In the genomic region with DNA sequence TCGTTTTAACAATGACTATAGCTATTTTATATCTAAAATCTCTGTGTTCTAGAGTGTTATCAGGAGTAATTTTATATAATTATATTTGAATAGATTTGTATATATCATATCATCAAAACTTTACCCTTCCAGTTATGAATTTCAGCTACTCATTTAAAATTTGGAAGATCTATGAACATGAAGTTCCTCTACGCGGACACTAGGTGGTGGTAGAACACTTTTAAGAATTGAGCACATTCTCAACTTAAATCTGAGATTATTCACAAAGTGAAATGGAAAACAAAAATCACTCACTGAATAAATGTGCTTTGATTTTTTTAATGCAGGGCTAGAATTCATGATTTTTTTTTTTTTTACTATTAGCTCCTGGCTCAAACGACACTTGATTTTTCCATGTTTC, we compare ENCODE assay signal across 11 mouse cellular contexts.
DNase-seq lines count a peak whose midpoint lies in the region; ATAC-seq and TF ChIP-seq lines count a peak whose summit lies in the region.
"Had no signal": no experiment of that assay in that cellular context is flagged by ENCODE, and none has a peak within 500 bp of the region (broad histone marks: within the 10 kb centered on the region; RNA-seq: fewer than 3 reads in every experiment).

No protein-coding gene starts in this region.

- ATAC-seq in forebrain, embryonic 11.5 days (replicated peaks; ENCODE audit: low FRiP score) = peak; percentile 18; the same call in 1 of the 2 replicates
- ATAC-seq in forebrain, embryonic 15.5 days (replicated peaks) = no peak
- no peak for ATAC-seq in lung, embryonic 14.5 days (ENCODE audit: insufficient read depth)

- H3K4me2 ChIP-seq in forebrain, embryonic 11.5 days (ENCODE audit: low read depth, low read length, severe bottlenecking) = no peak overlapping the region
- H3K4me2 ChIP-seq in forebrain, embryonic 15.5 days (replicated peaks) = no peak overlapping the region
- no peak overlapping the region for H3K4me2 ChIP-seq in lung, embryonic 14.5 days
- H3K4me2 ChIP-seq: hindbrain, embryonic 15.5 days had no signal

- H3K4me1 ChIP-seq in forebrain, embryonic 11.5 days (replicated peaks; ENCODE audit: control insufficient read depth, insufficient read depth, low read length) = no peaks in the 10 kb centered on the region
- H3K4me1 ChIP-seq in forebrain, embryonic 15.5 days = no peaks in the 10 kb centered on the region
- H3K4me1 ChIP-seq in lung, embryonic 14.5 days (ENCODE audit: insufficient read depth) = no peaks in the 10 kb centered on the region
- no peaks in the 10 kb centered on the region for H3K4me1 ChIP-seq in kidney, adult 2 months (ENCODE audit: control insufficient read depth, insufficient read depth, low read length)
- H3K4me1 ChIP-seq: hindbrain, embryonic 15.5 days had no signal

- no peak for TF ChIP-seq POLR2A in kidney, adult 2 months (IDR thresholded peaks at IDR 0.05; ENCODE audit: low read depth, low read length)

- no peak overlapping the region for H3K4me3 ChIP-seq in forebrain, embryonic 11.5 days (ENCODE audit: low read depth, low read length)
- no peak overlapping the region for H3K4me3 ChIP-seq in forebrain, embryonic 15.5 days
- H3K4me3 ChIP-seq in lung, embryonic 14.5 days (ENCODE audit: low read depth, low read length) = no peak overlapping the region
- H3K4me3 ChIP-seq in kidney, adult 2 months (ENCODE audit: insufficient read depth, low read depth, low read length) = no peak overlapping the region
- H3K4me3 ChIP-seq: hindbrain, embryonic 15.5 days had no signal

- peak; percentile 64 for TF ChIP-seq CTCF in lung, embryonic 14.5 days (IDR thresholded peaks at IDR 0.05; ENCODE audit: low read depth)
- TF ChIP-seq CTCF in kidney, adult 2 months (conservative IDR thresholded peaks at IDR 0.05; ENCODE audit: insufficient read depth, insufficient read length, low read depth, low read length) = no peak

- H3K36me3 ChIP-seq in forebrain, embryonic 11.5 days (ENCODE audit: control insufficient read depth, insufficient read depth, low read length) = no peaks in the 10 kb centered on the region
- no peaks in the 10 kb centered on the region for H3K36me3 ChIP-seq in forebrain, embryonic 15.5 days
- no peaks in the 10 kb centered on the region for H3K36me3 ChIP-seq in lung, embryonic 14.5 days (ENCODE audit: insufficient read depth)
- H3K36me3 ChIP-seq in splenic B cell, adult 2 months (ENCODE audit: control insufficient read depth, insufficient read depth, low read length, poor library complexity, severe bottlenecking) = no peaks in the 10 kb centered on the region
- no peaks in the 10 kb centered on the region for H3K36me3 ChIP-seq in kidney, adult 2 months (ENCODE audit: control insufficient read depth, insufficient read depth, low read length)
- H3K36me3 ChIP-seq: hindbrain, embryonic 15.5 days had no signal

- H3K27ac ChIP-seq in forebrain, embryonic 11.5 days (ENCODE audit: low read depth, low read length) = no peak overlapping the region
- no peak overlapping the region for H3K27ac ChIP-seq in forebrain, embryonic 15.5 days (replicated peaks)
- no peak overlapping the region for H3K27ac ChIP-seq in lung, embryonic 14.5 days (ENCODE audit: low read depth)
- H3K27ac ChIP-seq in kidney, adult 2 months (ENCODE audit: insufficient read depth, low read depth, low read length) = no peak overlapping the region
- H3K27ac ChIP-seq: hindbrain, embryonic 15.5 days had no signal

- H3K9me3 ChIP-seq in forebrain, embryonic 11.5 days (ENCODE audit: control insufficient read depth, low read length) = no peaks in the 10 kb centered on the region
- no peaks in the 10 kb centered on the region for H3K9me3 ChIP-seq in forebrain, embryonic 15.5 days
- H3K9me3 ChIP-seq in lung, embryonic 14.5 days (ENCODE audit: low read depth, low read length) = peaks cover 4% of the 10 kb centered on the region; the same call in 1 of the 2 replicates
- H3K9me3 ChIP-seq: hindbrain, embryonic 15.5 days had no signal

- DNase-seq in forebrain, embryonic 11.5 days (ENCODE audit: low spot score) = no peak
- DNase-seq in lung, embryonic 14.5 days = peak; percentile 79
- no peak for DNase-seq in lung, postnatal 4 days
- DNase-seq in brain, embryonic 18.5 days (ENCODE audit: low read depth, low spot score) = peak; percentile 3
- DNase-seq in splenic B cell, adult 2 months (ENCODE audit: low read depth, low spot score) = peak; percentile 24
- no peak for DNase-seq in kidney, adult 2 months
- no peak for DNase-seq in kidney, postnatal 25 days
- DNase-seq: cerebellum, adult 11-12 months; lung, postnatal 10 days had no signal

- WGBS in forebrain, embryonic 11.5 days = 38% methylated on average over 4 of the region's 4 CpGs
- 35% methylated on average over 4 of the region's 4 CpGs for WGBS in forebrain, embryonic 15.5 days
- WGBS in lung, embryonic 14.5 days = 28% methylated on average over 4 of the region's 4 CpGs
- 33% methylated on average over 4 of the region's 4 CpGs for WGBS in kidney, adult 2 months

- no peak overlapping the region for H3K9ac ChIP-seq in forebrain, embryonic 11.5 days (ENCODE audit: low read length)
- no peak overlapping the region for H3K9ac ChIP-seq in forebrain, embryonic 15.5 days (replicated peaks)
- H3K9ac ChIP-seq in lung, embryonic 14.5 days = no peak overlapping the region
- H3K9ac ChIP-seq: hindbrain, embryonic 15.5 days had no signal

- H3K27me3 ChIP-seq in forebrain, embryonic 11.5 days (ENCODE audit: control insufficient read depth, insufficient read depth, low read length) = no peaks in the 10 kb centered on the region
- no peaks in the 10 kb centered on the region for H3K27me3 ChIP-seq in forebrain, embryonic 15.5 days
- no peaks in the 10 kb centered on the region for H3K27me3 ChIP-seq in lung, embryonic 14.5 days (ENCODE audit: insufficient read depth, low read length)
- H3K27me3 ChIP-seq in splenic B cell, adult 2 months (ENCODE audit: control insufficient read depth, insufficient read depth, low read length, poor library complexity, severe bottlenecking) = no peaks in the 10 kb centered on the region
- H3K27me3 ChIP-seq in kidney, adult 2 months (replicated peaks; ENCODE audit: control insufficient read depth, insufficient read depth, low read length) = no peaks in the 10 kb centered on the region
- H3K27me3 ChIP-seq: hindbrain, embryonic 15.5 days had no signal

Comparison
In these comparisons a context has a peak if more than half of its experiments do, and no peak if none do; other contexts are left out.
1. DNase-seq: peak in lung, embryonic 14.5 days (single experiment), brain, embryonic 18.5 days (single experiment) and splenic B cell, adult 2 months (single experiment); none in forebrain, embryonic 11.5 days (single experiment), lung, postnatal 4 days (0 of 2), kidney, adult 2 months (single experiment) and kidney, postnatal 25 days (0 of 2).